Mouse (Mus musculus): Measurements from ENCODE around the gene Cplx2.

DNA sequence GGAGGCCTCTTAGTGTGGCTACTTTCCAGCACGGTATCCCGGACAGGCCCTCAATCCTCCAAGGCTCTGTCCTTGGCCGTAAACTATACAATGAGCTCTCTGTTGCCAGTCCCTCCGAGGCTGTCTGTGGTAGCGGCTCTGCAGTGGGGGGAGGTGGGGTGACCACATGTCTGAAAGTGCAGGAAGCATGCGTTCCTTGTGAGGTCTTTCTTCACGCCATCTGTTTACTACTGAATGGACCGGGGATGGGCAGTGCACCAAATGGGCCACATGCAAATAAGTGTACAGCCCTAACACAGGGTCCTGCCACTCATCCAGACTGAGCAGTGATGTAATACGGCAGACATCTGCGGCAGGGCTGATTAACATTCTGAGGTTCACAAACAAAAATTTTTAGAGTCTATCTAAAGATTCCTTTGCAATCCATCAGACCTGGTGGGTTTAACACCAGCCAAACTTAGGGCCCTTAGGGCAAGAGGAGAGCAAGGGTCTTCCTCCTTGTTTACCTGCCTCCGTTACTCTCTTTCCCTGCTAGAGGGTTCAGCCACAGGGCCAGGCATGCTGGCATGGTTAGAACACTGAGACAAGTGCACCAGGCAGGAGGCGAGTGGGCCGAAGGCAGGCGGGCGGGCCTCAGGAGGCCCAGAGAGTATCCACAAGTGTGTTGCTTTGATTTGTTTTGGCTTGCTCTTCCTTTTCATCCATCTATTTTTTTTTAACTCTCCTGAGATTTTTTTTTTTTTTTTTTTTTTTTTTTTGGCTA lies 25.1 kb upstream of the Cplx2 start:
- TF ChIP-seq POLR2A (IDR thresholded peaks at IDR 0.05; ENCODE audit: borderline replicate concordance, extremely low read depth, low read depth, low read length) (no peak), CTCF (IDR thresholded peaks at IDR 0.05; ENCODE audit: insufficient read depth, low read length) (no peak)
